Mouse (Mus musculus) frontal cortex, adult 2 months (tissue): ENCODE measurements around the gene Nav1. TPM values are rescaled to one million over a fixed set of nuclear protein-coding genes. Genes with fewer than 3 reads are reported as not detected.

Source experiments
- DNase-seq, 2 experiments: peaks; one replicate each; pipeline ENCODE4 v3.0.0; 2022; ENCODE audit warnings: low spot score in 1 of 2; ENCODE audit errors: extremely low spot score in 1 of 2
- polyA plus RNA-seq: library from polyadenylated mRNA; depleted of rRNA; stranded (reverse); fragments of >200 nt; gene quantifications from 2 replicates; pipeline ENCODE4 v1.2.3, GENCODE M21; 2012; rRNA removed

Gene Nav1
- polyA plus RNA-seq: 49.4 and 61.9 TPM in 2 replicates

DNA sequence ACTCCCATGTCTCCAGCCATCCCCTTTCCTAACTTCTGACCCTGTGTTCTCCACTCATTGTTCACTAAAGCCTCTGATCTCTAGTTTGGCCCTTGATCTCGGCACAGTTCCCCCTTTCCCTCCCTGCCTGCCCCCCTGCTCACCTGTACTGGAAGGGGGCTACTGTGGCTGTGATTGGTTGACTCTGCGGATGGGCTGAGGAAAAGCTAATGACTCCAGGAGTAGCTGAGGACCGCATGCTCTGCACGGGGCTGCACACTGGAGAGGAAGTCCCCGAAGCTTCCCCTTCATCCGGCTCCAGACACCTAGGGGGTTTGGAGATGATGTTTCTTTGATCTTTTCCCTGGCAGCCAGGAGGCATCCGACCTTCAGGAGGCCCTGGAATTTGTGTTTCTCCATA lies at the start of gene Nav1:
Gene Nav1 (minus strand): TSS at position 277 of the 400 bp plus-strand sequence.
- no peak for DNase-seq

- no peak for DNase-seq
Observed at GRCm38 (mm10) chr1:135653909-135654308, 46.8 kb upstream of the Nav1 start.

DNA sequence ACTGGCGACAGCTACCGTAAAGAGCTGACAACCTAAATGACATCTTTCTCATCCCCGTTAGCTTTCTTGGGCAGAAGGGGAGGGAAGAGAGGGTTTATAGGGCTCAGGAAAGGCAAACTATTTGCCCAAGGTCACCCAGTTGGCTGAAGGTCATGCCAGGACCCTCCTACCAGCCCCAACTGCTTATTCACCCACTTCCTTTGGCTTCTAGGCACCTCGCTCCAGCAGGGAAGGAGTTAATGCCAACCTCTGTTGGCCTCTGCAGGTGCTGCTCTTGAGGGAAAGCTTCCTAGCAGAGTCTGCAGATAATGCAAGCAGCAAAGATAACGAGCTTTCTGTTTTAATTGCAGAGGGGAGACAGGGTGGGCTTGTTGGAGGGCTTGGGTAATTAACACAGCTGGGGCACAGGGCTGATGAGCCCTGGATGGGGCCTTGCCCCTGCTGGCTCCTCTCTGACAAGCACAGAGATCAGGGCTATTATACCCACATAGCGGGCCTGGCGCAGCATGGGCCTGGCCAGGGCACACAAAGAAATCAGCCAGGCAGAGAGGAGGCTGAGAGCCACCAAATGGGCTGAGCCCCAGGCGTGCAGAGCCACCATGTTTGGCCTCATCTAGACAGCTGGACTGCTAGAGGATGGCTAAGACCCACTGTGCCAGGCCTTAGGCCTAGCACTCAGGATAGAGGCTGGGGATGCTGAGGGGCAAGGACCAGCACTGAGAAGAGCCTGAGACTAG lies 38.5 kb upstream of the Nav1 start:
- no peak for DNase-seq

- DNase-seq: no peak
Observed at GRCm38 (mm10) chr1:135644110-135644509, 37.0 kb upstream of the Nav1 start.

DNA sequence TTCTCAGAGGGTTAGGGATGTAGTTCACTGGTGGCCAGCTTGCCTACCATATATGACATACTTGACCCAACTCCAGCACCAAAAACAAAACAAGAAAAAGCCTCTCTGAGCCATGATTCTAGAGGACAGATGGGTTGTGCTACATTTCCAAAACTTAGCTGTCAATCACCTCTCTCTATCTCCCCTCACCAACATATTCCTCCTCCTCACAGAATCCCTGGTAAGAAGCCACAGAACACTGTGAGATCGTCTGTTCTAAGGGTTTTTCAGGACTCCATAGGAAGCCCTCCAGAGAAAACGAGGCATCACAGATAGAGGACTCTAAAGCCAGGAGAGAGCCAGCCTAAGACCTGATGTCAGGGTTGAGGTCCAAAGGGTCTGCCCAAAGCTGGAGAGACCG lies 36.6 kb upstream of the Nav1 start:
- DNase-seq: no peak

GRCm38 (mm10) chr1:135639853-135640252 lies 32.8 kb upstream of the Nav1 start:
- no peak for DNase-seq

DNA sequence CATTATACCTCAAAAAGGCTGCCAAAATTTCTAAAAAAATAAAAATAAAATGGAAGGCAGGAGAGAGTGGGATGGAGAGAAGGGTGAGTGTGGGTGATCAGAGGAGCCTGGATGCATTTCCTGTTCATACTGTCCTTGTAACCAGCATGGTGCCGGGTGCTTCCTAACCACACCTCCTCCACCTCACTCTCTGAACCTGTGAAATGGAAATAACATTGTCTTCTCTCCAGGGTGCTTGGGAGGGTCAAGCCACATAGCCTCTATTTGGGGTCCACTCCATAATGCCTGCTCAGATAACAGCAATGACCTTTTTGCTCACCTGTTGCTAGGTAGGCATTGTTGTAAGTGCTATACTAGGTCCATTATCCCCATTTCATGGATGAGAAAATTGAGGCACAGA lies 32.0 kb upstream of the Nav1 start:
- DNase-seq: no peak

DNA sequence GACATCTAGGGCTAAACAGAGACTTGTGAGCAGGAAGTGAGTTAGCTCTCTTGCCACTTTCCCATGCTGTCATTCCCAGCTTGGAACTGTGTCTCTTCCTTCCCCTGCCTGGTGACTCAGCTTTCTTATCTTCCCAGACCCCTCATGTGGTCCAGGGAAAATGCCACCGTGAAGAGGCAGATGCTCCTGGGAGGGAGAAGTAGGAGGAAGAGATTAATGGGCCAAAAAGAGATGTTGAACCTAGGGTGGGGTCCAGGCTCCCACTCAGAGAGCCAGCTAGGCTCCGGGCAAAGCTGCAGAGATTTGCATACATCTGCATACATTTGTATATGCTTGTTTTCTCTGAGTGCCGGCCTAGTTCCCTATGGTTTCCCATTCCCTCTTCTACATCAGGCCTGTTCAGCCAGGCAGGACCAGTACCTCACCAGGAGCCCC lies 30.5 kb upstream of the Nav1 start:
- peak in 1 of 2 experiments; percentile 61 for DNase-seq

DNA sequence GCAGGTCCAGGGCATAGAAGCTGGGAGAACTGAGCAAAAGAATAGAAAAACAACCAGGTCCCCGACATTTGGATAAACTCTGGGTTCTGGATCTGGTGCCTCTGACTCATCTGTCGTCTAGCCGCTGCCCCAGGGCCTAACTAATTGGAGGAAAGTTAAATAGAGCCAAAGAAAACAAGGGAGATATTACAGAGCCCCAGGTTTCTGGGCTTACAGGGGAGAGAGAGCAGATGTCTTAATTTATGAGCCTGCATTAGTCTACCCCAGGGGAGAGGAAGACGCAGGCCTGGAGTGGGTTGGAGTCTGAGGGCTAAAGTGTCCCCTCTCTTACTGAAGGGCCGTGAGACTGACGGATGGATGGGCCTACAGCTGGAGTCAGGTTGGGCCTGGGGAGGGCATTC lies 29.0 kb upstream of the Nav1 start:
- DNase-seq: no peak

GRCm38 (mm10) chr1:135635323-135636064 lies 28.4 kb upstream of the Nav1 start:
- no peak for DNase-seq

DNA sequence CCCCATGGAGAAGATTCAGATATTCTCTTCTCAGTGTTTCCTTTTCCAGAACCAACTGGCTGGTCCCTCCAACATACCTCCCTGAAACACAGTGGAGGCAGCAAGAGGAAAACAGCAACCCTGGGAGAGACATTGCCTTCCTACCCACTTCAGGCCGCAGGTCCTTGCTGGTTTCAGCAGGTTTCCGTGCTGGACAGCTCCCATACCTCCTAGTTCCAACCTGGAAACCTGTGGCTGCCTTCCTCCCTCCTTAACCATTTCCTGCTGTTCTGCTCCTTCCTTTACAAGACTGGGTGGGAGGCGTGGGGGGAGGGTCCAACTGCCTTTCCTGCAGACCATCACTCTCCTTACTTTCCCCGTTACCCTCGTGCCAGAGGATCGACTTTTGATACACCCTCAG lies 27.7 kb upstream of the Nav1 start:
- no peak for DNase-seq

DNA sequence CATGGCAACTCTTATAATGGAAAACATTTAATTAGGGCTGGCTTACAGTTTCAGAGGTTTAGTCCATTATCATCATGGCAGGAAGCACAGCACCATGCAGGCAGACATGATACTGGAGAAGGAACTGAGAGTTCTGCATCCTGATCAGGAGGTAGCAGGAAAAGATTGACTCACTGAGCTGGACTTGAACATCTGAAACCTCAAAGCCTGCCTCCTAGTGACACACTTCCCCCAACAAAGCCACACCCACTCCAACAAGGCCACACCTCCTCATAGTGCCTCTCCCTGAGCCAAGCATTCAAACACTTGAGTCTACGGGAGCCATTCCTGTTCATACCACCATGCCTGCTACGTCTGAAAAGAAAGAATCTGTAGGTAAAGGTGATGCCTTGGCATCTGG lies 26.8 kb upstream of the Nav1 start:
- DNase-seq: no peak

GRCm38 (mm10) chr1:135633478-135633877 lies 26.4 kb upstream of the Nav1 start:
- no peak for DNase-seq

- DNase-seq: no peak
Observed at GRCm38 (mm10) chr1:135632199-135632598, 25.1 kb upstream of the Nav1 start.

- peak; percentile 38 to 48 for DNase-seq
Observed at GRCm38 (mm10) chr1:135631515-135631914, 24.4 kb upstream of the Nav1 start.

- DNase-seq: no peak
Observed at GRCm38 (mm10) chr1:135629846-135630245, 22.8 kb upstream of the Nav1 start.

- peak; percentile 56 to 70 for DNase-seq
Observed at GRCm38 (mm10) chr1:135626218-135626617, 19.1 kb upstream of the Nav1 start.

GRCm38 (mm10) chr1:135625741-135626140 lies 18.6 kb upstream of the Nav1 start:
- DNase-seq: no peak

GRCm38 (mm10) chr1:135624646-135625045 lies 17.6 kb upstream of the Nav1 start:
- DNase-seq: no peak

- no peak for DNase-seq
Observed at GRCm38 (mm10) chr1:135623136-135623535, 16.0 kb upstream of the Nav1 start.

GRCm38 (mm10) chr1:135621307-135621706 lies 14.2 kb upstream of the Nav1 start:
- DNase-seq: no peak

- no peak for DNase-seq
Observed at GRCm38 (mm10) chr1:135619932-135620391, 12.9 kb upstream of the Nav1 start.
